Mouse (Mus musculus) stomach, postnatal 0 days (tissue): Measurements from ENCODE around the gene Gk2. TPM values are rescaled to one million over a fixed set of nuclear protein-coding genes. Genes with fewer than 3 reads are reported as not detected.

Experiments used
- ATAC-seq: fragments of 200-750 bp; cut with Nextera tagmentation; 2 replicates; pipeline ENCODE4 v1.8.0; 2017; ENCODE audit not compliant: low FRiP score, low TSS enrichment
- DNase-seq: peaks from one replicate; pipeline ENCODE4 v3.0.0-alpha.2; 2016; ENCODE audit warnings: low spot score
- H3K27ac ChIP-seq: fragments of 300-500 bp; sonication (generic); replicated peaks from 2 replicates; pipeline ENCODE4 v1.5.1; 2014; ENCODE audit warnings: mild to moderate bottlenecking, control low read depth
- H3K27me3 ChIP-seq: fragments of 300-500 bp; sonication (generic); 2 replicates; pipeline ENCODE4 v1.6.1; 2014; ENCODE audit warnings: low read length; ENCODE audit not compliant: control insufficient read depth, insufficient read depth
- H3K36me3 ChIP-seq: fragments of 300-500 bp; sonication (generic); 2 replicates; pipeline ENCODE4 v1.6.1; 2014; ENCODE audit warnings: low read length, mixed read lengths; ENCODE audit not compliant: control insufficient read depth, insufficient read depth
- H3K4me1 ChIP-seq: fragments of 300-500 bp; sonication (generic); replicated peaks from 2 replicates; pipeline ENCODE4 v1.6.1; 2014; ENCODE audit warnings: antibody characterized with exemption; ENCODE audit not compliant: control insufficient read depth, insufficient read depth
- H3K4me2 ChIP-seq: fragments of 300-500 bp; sonication (generic); replicated peaks from 2 replicates; pipeline ENCODE4 v1.6.1; 2014; ENCODE audit warnings: low read depth, mild to moderate bottlenecking, control low read depth, moderate library complexity
- H3K4me3 ChIP-seq: fragments of 300-500 bp; sonication (generic); 2 replicates; pipeline ENCODE4 v1.5.1; 2014; ENCODE audit warnings: low read depth, low read length, control low read depth
- H3K9ac ChIP-seq: fragments of 300-500 bp; sonication (generic); 2 replicates; pipeline ENCODE4 v1.6.1; 2014; ENCODE audit warnings: mild to moderate bottlenecking, low read length, control low read depth, mixed read lengths
- H3K9me3 ChIP-seq: fragments of 300-500 bp; sonication (generic); 2 replicates; pipeline ENCODE4 v1.6.1; 2016; ENCODE audit warnings: low read length; ENCODE audit not compliant: control insufficient read depth
- CTCF ChIP-seq: IDR thresholded peaks from 2 replicates; pipeline ENCODE4 v1.5.1; 2016; ENCODE audit warnings: antibody characterized with exemption, low read depth, mild to moderate bottlenecking, moderate library complexity
- EP300 ChIP-seq: optimal IDR thresholded peaks from 2 replicates; pipeline ENCODE3; 2016; ENCODE audit warnings: antibody characterized with exemption
- WGBS: fragments of 180-500 bp; shearing (Covaris S2); extraction: QIAGEN DNeasy Blood & Tissue Kit; methylation state at CpG from one replicate; pipeline ENCODE4 v1.1.7; 2014; 5-methylcytosine and 5-hydroxymethylcytosine counted together
- polyA plus RNA-seq: library from polyadenylated mRNA; unstranded; fragments of >200 nt; fragmentation: Nextera tagmentation; extraction: Ambion mirVana; gene quantifications from 2 replicates; pipeline ENCODE4 v1.2.1, GENCODE M21; 2015

Gene Gk2
- polyA plus RNA-seq, 1 experiment from 2014 or later: not detected

GRCm38 (mm10) chr5:97467246-97467645, 10.4 kb upstream of the Gk2 start:
- H3K27me3 ChIP-seq: no peaks in the 10 kb centered on the region
- H3K36me3 ChIP-seq: no peaks in the 10 kb centered on the region
- H3K9me3 ChIP-seq: no peaks in the 10 kb centered on the region
- no peak overlapping the region for H3K4me2 ChIP-seq
- no peak overlapping the region for H3K9ac ChIP-seq
- no peak overlapping the region for H3K27ac ChIP-seq
- ATAC-seq (no peak), DNase-seq (no peak)
- H3K4me3 ChIP-seq: no peak overlapping the region
- 96% methylated on average over 7 of the region's 7 CpGs for WGBS
- no peaks in the 10 kb centered on the region for H3K4me1 ChIP-seq
- TF ChIP-seq CTCF: no peak
- no peak for TF ChIP-seq EP300

- no peaks in the 10 kb centered on the region for H3K9me3 ChIP-seq
- H3K4me1 ChIP-seq: no peaks in the 10 kb centered on the region
- H3K9ac ChIP-seq: no peak overlapping the region
- no peak for TF ChIP-seq CTCF
- TF ChIP-seq EP300: no peak
- H3K36me3 ChIP-seq: no peaks in the 10 kb centered on the region
- WGBS: 75% methylated on average over 10 of the region's 10 CpGs
- DNase-seq (no peak), ATAC-seq (no peak)
- H3K27me3 ChIP-seq: no peaks in the 10 kb centered on the region
- H3K4me3 ChIP-seq: no peak overlapping the region
- no peak overlapping the region for H3K4me2 ChIP-seq
- H3K27ac ChIP-seq: no peak overlapping the region
Observed at GRCm38 (mm10) chr5:97466430-97467158, 9.8 kb upstream of the Gk2 start.

- no peak overlapping the region for H3K27ac ChIP-seq
- 70% methylated on average over 3 of the region's 3 CpGs for WGBS
- H3K4me2 ChIP-seq: no peak overlapping the region
- no peak for TF ChIP-seq EP300
- TF ChIP-seq CTCF: no peak
- H3K27me3 ChIP-seq: no peaks in the 10 kb centered on the region
- no peaks in the 10 kb centered on the region for H3K9me3 ChIP-seq
- ATAC-seq (no peak), DNase-seq (no peak)
- H3K4me3 ChIP-seq: no peak overlapping the region
- no peaks in the 10 kb centered on the region for H3K36me3 ChIP-seq
- no peak overlapping the region for H3K9ac ChIP-seq
- no peaks in the 10 kb centered on the region for H3K4me1 ChIP-seq
Observed at GRCm38 (mm10) chr5:97465956-97466355, 9.1 kb upstream of the Gk2 start.

- Histone ChIP-seq H3K9me3 (no peaks in the 10 kb centered on the region), H3K4me1 (no peaks in the 10 kb centered on the region), H3K9ac (no peak overlapping the region), H3K4me2 (no peak overlapping the region), H3K4me3 (no peak overlapping the region), H3K27ac (no peak overlapping the region), H3K27me3 (no peaks in the 10 kb centered on the region), H3K36me3 (no peaks in the 10 kb centered on the region)
- DNase-seq: no peak
- no peak for ATAC-seq
- TF ChIP-seq CTCF (no peak), EP300 (no peak)
- 92% methylated on average over 3 of the region's 3 CpGs for WGBS
Observed at GRCm38 (mm10) chr5:97462856-97463255, 6.0 kb upstream of the Gk2 start.

- H3K4me2 ChIP-seq: no peak overlapping the region
- no peaks in the 10 kb centered on the region for H3K9me3 ChIP-seq
- H3K4me3 ChIP-seq: no peak overlapping the region
- no peaks in the 10 kb centered on the region for H3K36me3 ChIP-seq
- no peak overlapping the region for H3K9ac ChIP-seq
- 86% methylated on average over 4 of the region's 4 CpGs for WGBS
- no peak for ATAC-seq
- TF ChIP-seq EP300 (no peak), CTCF (no peak)
- DNase-seq: no peak
- H3K27me3 ChIP-seq: no peaks in the 10 kb centered on the region
- no peak overlapping the region for H3K27ac ChIP-seq
- H3K4me1 ChIP-seq: no peaks in the 10 kb centered on the region
Observed at GRCm38 (mm10) chr5:97451451-97451850, 5.4 kb downstream of the Gk2 start.

GRCm38 (mm10) chr5:97444191-97444590, 12.6 kb downstream of the Gk2 start:
- no peaks in the 10 kb centered on the region for H3K9me3 ChIP-seq
- H3K4me3 ChIP-seq: no peak overlapping the region
- no peak overlapping the region for H3K4me2 ChIP-seq
- WGBS: 41% methylated on average over 1 of the region's 1 CpGs
- H3K27me3 ChIP-seq: no peaks in the 10 kb centered on the region
- TF ChIP-seq EP300: no peak
- no peak for TF ChIP-seq CTCF
- ATAC-seq: no peak
- no peak for DNase-seq
- H3K27ac ChIP-seq: no peak overlapping the region
- H3K9ac ChIP-seq: no peak overlapping the region
- no peaks in the 10 kb centered on the region for H3K4me1 ChIP-seq
- no peaks in the 10 kb centered on the region for H3K36me3 ChIP-seq
